Mouse (Mus musculus) neural tube, embryonic 11.5 days (tissue): ENCODE measurements at regions not wholly inside any gene's neighbourhood (a gene's known extent, or its start where the extent isn't known, plus 50 kb on each side); places are given as distances from the start of the nearest gene placed in this dataset.
A peak's percentile ranks its signal among the peaks of the same experiment; 100 is the strongest.
"Not testable (repeated sequence)": the region's sequence is repeated elsewhere in the genome, so short reads cannot be mapped to it uniquely, and the experiment has no call there.

Experiments used
- ATAC-seq: fragments of 200-750 bp; cut with Nextera tagmentation; 2 replicates; pipeline ENCODE4 v1.8.0; 2017; ENCODE audit warnings: moderate number of reproducible peaks, mild to moderate bottlenecking, moderate TSS enrichment, moderate library complexity; ENCODE audit not compliant: insufficient read depth, low FRiP score, low TSS enrichment
- DNase-seq: peaks from one replicate; pipeline ENCODE4 v3.0.0-alpha.2; 2015; ENCODE audit warnings: low spot score
- H3K27ac ChIP-seq: fragments of 300-500 bp; sonication (generic); 2 replicates; pipeline ENCODE4 v1.5.1; 2014; ENCODE audit warnings: low read depth, mild to moderate bottlenecking, low read length
- H3K27me3 ChIP-seq: fragments of 300-500 bp; sonication (generic); 2 replicates; pipeline ENCODE4 v1.6.1; 2014; ENCODE audit warnings: mild to moderate bottlenecking, low read length, mixed read lengths; ENCODE audit not compliant: control insufficient read depth, insufficient read depth
- H3K36me3 ChIP-seq: fragments of 300-500 bp; sonication (generic); 2 replicates; pipeline ENCODE4 v1.6.1; 2014; ENCODE audit warnings: mild to moderate bottlenecking, low read length, moderate library complexity, mixed read lengths; ENCODE audit not compliant: control insufficient read depth, insufficient read depth
- H3K4me1 ChIP-seq: fragments of 300-500 bp; sonication (generic); 2 replicates; pipeline ENCODE4 v1.6.1; 2014; ENCODE audit warnings: low read length, mixed read lengths; ENCODE audit not compliant: control insufficient read depth, insufficient read depth
- H3K4me2 ChIP-seq: fragments of 300-500 bp; sonication (generic); 2 replicates; pipeline ENCODE4 v1.6.1; 2014; ENCODE audit warnings: low read depth, mild to moderate bottlenecking, moderate library complexity
- H3K4me3 ChIP-seq: fragments of 300-500 bp; sonication (generic); 2 replicates; pipeline ENCODE4 v1.5.1; 2014; ENCODE audit warnings: low read depth, low read length
- H3K9ac ChIP-seq: fragments of 300-500 bp; sonication (generic); 2 replicates; pipeline ENCODE4 v1.6.1; 2014; ENCODE audit warnings: mild to moderate bottlenecking, low read length
- H3K9me3 ChIP-seq: fragments of 300-500 bp; sonication (generic); 2 replicates; pipeline ENCODE4 v1.6.1; 2016; ENCODE audit warnings: low read length; ENCODE audit not compliant: control insufficient read depth
- WGBS: fragments of 180-500 bp; shearing (Covaris S2); extraction: QIAGEN DNeasy Blood & Tissue Kit; methylation state at CpG from one replicate; pipeline ENCODE4 v1.1.7; 2014; 5-methylcytosine and 5-hydroxymethylcytosine counted together

GRCm38 (mm10) chr12:20196386-20196785 is 242.1 kb downstream of the Gm21863 start:
- not testable (repeated sequence) for H3K27ac ChIP-seq, H3K4me1 ChIP-seq, H3K36me3 ChIP-seq, H3K9me3 ChIP-seq, H3K27me3 ChIP-seq, ATAC-seq, H3K9ac ChIP-seq
- peak; percentile 64 for DNase-seq
- Histone ChIP-seq H3K4me2 (peak overlapping the region; percentile 14; the same call in 1 of the 2 replicates), H3K4me3 (peak overlapping the region; percentile 36)
- 3% methylated on average over 18 of the region's 42 CpGs for WGBS

GRCm38 (mm10) chr12:20196905-20197304 is 242.6 kb downstream of the Gm21863 start:
- not testable (repeated sequence) for H3K27me3 ChIP-seq, H3K9me3 ChIP-seq, H3K27ac ChIP-seq, ATAC-seq, H3K4me1 ChIP-seq, H3K36me3 ChIP-seq
- peak overlapping the region; percentile 19; the same call in 1 of the 2 replicates for H3K4me2 ChIP-seq
- peak overlapping the region; percentile 48 for H3K9ac ChIP-seq
- peak; percentile 8 for DNase-seq
- under 1% methylated on average over 32 of the region's 37 CpGs for WGBS
- peak overlapping the region; percentile 36 for H3K4me3 ChIP-seq

- DNase-seq, H3K27ac ChIP-seq, H3K36me3 ChIP-seq, H3K9ac ChIP-seq, H3K27me3 ChIP-seq, H3K4me3 ChIP-seq, H3K4me2 ChIP-seq, H3K4me1 ChIP-seq, ATAC-seq: not testable (repeated sequence)
- peaks cover 22% of the 10 kb centered on the region for H3K9me3 ChIP-seq
- WGBS, result 86% methylated on average over 1 of the region's 1 CpGs
Measured at GRCm38 (mm10) chr12:20223921-20224320, 269.6 kb downstream of the Gm21863 start.

GRCm38 (mm10) chr12:20226831-20227230 is 272.5 kb downstream of the Gm21863 start:
- not testable (repeated sequence) for H3K36me3 ChIP-seq, H3K9ac ChIP-seq, H3K4me3 ChIP-seq, H3K4me2 ChIP-seq, H3K4me1 ChIP-seq, H3K27ac ChIP-seq
- Histone ChIP-seq H3K9me3 (peaks cover 51% of the 10 kb centered on the region), H3K27me3 (peaks cover 13% of the 10 kb centered on the region)
- peak; percentile 39; the same call in 1 of the 2 replicates for ATAC-seq
- DNase-seq, result peak; percentile 7
- WGBS, result 81% methylated on average over 9 of the region's 9 CpGs

- H3K9ac ChIP-seq, H3K4me2 ChIP-seq, H3K36me3 ChIP-seq, H3K27ac ChIP-seq, ATAC-seq, H3K4me1 ChIP-seq, H3K4me3 ChIP-seq: not testable (repeated sequence)
- Histone ChIP-seq H3K27me3 (peaks cover 16% of the 10 kb centered on the region), H3K9me3 (peaks cover 58% of the 10 kb centered on the region)
- 75% methylated on average over 21 of the region's 21 CpGs for WGBS
- DNase-seq, result peak; percentile 5
Measured at GRCm38 (mm10) chr12:20227427-20228160, 273.3 kb downstream of the Gm21863 start.

GRCm38 (mm10) chr12:20228321-20228999 is 274.2 kb downstream of the Gm21863 start:
- H3K9ac ChIP-seq, H3K4me3 ChIP-seq, H3K4me2 ChIP-seq, ATAC-seq, H3K27ac ChIP-seq, H3K4me1 ChIP-seq, H3K36me3 ChIP-seq: not testable (repeated sequence)
- Histone ChIP-seq H3K27me3 (peaks cover 18% of the 10 kb centered on the region), H3K9me3 (peaks cover 67% of the 10 kb centered on the region)
- peak; percentile 12 for DNase-seq
- WGBS, result 68% methylated on average over 21 of the region's 21 CpGs

GRCm38 (mm10) chr12:20229441-20229840 is 275.1 kb downstream of the Gm21863 start:
- not testable (repeated sequence) for H3K4me3 ChIP-seq, H3K27ac ChIP-seq, DNase-seq, H3K4me2 ChIP-seq, H3K9ac ChIP-seq, H3K36me3 ChIP-seq, H3K4me1 ChIP-seq, ATAC-seq
- H3K9me3 ChIP-seq, result peaks cover 75% of the 10 kb centered on the region
- 72% methylated on average over 8 of the region's 8 CpGs for WGBS
- peaks cover 18% of the 10 kb centered on the region for H3K27me3 ChIP-seq

GRCm38 (mm10) chr12:20230141-20230892 is 276.0 kb downstream of the Gm21863 start:
- ATAC-seq, result no peak
- no peak overlapping the region for H3K4me2 ChIP-seq
- 66% methylated on average over 27 of the region's 27 CpGs for WGBS
- H3K9ac ChIP-seq, result no peak overlapping the region
- peaks cover 75% of the 10 kb centered on the region for H3K9me3 ChIP-seq
- H3K27me3 ChIP-seq, result peaks cover 18% of the 10 kb centered on the region
- DNase-seq, result peak; percentile 11
- no peak overlapping the region for H3K27ac ChIP-seq
- H3K4me1 ChIP-seq, result no peaks in the 10 kb centered on the region
- peaks cover 9% of the 10 kb centered on the region for H3K36me3 ChIP-seq
- H3K4me3 ChIP-seq, result no peak overlapping the region
